Mouse (Mus musculus) gonadal fat pad, adult 2 months (tissue): ENCODE data around the gene Lrr1. TPM values are rescaled to one million over a fixed set of nuclear protein-coding genes. Genes with fewer than 3 reads are reported as not detected.
A peak's percentile ranks its signal among the peaks of the same experiment; 100 is the strongest.

Experiments used
- DNase-seq: peaks from one replicate; pipeline ENCODE4 v3.0.0-alpha.2; 2012; ENCODE audit warnings: low read depth
- polyA plus RNA-seq: library from polyadenylated mRNA; depleted of rRNA; stranded (reverse); fragments of >200 nt; gene quantifications from 2 replicates; pipeline ENCODE4 v1.2.3, GENCODE M21; 2012; rRNA removed

Lrr1 gene
- polyA plus RNA-seq, 1 experiment = 0.51 TPM

- DNase-seq = no peak
Observed at GRCm38 (mm10) chr12:69198164-69198535, 29.5 kb downstream of the Lrr1 start, which contains the start of gene Dnaaf2. Dnaaf2 (minus strand) TSS chr12:69198429.

- no peak for DNase-seq
Observed at GRCm38 (mm10) chr12:69198985-69199384, 30.4 kb downstream of the Lrr1 start.

- no peak for DNase-seq
Observed at GRCm38 (mm10) chr12:69204052-69204833, 35.6 kb downstream of the Lrr1 start, which contains the start of gene Gm49384. Gm49384 (minus strand) TSS chr12:69204267.

GRCm38 (mm10) chr12:69207396-69207795, 38.8 kb downstream of the Lrr1 start:
- DNase-seq = no peak

DNA sequence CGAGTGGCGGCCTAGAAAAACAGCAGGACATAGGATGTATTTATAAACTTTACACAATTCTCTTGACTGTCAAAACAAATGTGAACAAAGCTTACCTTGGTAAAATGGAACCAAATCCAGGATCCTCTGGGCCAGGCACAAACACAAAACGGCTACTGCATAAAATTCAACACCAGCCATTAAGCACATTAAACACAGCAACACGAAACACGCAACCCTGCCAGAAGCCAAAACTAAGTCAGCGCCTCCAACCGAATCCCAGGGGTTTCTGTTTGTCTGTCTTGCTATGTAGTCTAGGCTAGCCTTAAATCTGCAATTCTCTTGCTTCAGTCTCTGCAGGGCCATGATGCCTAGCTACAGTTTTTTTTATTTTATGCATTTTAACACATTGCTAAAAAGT, 39.3 kb downstream of the Lrr1 start:
- no peak for DNase-seq

- no peak for DNase-seq
Observed at GRCm38 (mm10) chr12:69208520-69208919, 39.9 kb downstream of the Lrr1 start.

DNA sequence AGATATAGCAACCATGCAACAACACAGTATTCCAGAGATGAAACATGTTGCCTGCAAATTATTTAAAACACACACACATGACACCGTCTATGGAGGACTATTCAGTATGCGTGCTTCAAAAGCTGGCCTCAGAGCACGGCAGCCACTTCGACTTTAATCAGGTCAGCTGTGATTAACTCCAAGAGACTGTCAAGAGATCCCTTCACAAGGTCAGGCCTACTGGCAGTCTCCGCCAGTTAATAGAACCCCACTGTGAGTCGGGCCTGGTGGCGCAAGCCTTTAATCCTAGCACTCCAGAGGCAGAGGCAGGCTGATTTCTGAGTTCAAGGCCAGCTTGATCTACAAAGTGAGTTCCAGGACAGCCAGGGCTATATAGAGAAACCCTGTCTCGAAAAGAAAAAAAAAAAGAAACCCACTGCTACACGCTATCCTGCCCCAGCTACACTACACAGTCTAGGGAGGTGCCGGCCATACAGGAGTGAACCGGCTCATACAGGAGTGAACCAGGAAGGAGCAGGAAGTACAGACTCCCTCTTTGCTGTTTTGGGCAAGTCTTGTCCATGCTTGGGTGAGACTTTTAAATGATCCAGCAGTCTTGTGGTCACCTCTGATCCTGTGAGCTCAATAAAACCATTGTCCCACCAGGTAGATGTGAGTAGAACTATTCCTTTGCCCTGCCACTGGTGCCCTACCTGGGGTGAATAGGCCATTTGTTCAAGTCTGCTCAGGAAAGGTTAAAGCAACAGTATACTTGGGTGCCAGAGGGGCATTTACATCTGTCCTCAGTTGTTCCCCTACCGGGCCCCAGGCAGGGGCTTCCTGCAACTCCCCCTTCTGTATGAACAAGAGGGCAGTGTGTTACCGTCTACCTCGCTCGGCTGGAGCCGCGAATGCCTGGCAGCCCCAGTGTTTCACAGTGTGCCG, 41.7 kb downstream of the Lrr1 start:
- no peak for DNase-seq

DNA sequence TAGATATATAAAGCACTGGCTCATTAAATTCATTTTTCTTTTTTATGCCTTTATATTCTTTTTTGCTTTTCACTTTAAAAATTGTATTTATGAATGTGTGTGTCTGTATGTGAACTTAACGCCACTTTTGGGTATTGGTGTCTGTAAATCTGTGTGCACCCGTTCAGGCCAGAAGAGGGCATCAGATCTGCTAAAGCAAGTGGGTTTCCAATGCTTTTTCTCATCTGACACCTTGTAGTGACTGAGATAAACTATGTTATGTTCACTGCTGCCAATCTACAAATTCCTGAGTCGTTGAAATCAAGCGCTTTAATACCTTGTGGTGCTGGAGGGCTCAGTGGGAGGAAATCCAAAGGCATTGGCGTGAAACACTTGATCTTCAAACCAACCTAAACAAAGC, 42.4 kb downstream of the Lrr1 start:
- no peak for DNase-seq

- no peak for DNase-seq
Observed at GRCm38 (mm10) chr12:69213186-69213777, 44.7 kb downstream of the Lrr1 start.

DNA sequence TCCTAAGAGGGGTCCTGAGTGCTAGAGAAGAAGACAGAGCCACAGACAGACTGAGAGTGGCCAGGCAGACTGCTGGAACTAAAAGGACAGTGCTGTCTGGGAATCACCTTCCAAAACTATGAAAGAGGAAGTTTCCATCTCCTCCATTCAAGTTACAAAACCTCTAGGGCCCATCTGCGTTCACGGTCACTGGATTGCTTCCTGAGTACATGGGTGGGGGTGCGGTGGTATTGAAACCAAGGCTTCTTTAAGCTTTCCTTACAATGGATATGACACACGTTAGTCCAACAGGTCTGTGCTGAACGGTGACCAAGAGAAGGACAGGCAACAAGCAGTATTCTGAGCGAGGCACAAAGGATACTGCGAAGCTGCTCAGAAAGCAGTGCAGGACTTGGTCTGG, 45.8 kb downstream of the Lrr1 start:
- no peak for DNase-seq

- DNase-seq = peak; percentile 82
Observed at GRCm38 (mm10) chr12:69215000-69215785, 46.6 kb downstream of the Lrr1 start.

GRCm38 (mm10) chr12:69216587-69216986, 48.0 kb downstream of the Lrr1 start:
- DNase-seq = no peak

GRCm38 (mm10) chr12:69220613-69221277, 52.1 kb downstream of the Lrr1 start:
- DNase-seq = no peak

DNA sequence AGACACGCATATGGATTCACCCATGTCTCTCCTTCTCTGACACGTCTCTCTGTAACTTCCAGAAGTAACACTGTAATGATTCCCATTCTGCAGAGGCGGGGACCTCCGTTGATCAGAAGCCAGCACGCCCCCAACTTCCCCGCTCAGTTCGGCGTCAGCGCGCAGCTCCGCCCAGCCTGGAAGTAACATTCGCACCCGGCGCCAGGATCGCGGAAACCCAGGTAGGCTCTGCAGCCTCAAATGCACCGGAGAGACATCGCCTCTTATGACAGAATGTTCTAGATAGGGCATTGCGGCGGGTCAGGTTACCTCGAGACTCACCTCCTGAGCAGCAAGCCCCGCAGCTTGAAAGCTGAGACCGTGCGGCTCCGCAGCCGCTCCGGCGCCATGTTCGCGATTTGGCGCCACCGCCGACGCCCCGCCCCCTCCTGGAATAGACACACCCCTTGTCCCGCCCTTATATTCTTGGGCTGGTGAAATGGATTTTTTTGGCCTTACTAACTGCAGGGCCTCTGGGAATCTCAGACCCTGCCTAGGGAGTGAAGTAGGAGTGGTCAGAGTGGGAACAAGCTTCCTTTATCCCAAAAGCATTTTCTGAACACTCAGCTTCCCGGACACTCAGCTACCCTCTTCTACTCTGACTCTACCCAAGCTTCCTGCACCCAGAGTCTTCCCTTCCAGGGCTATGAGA, 59.3 kb downstream of the Lrr1 start, which contains the start of gene Pole2:
TSS of gene Pole2 (minus strand) at position 420 of the 691 bp plus-strand sequence.
- DNase-seq = peak; percentile 20

Other genes starting within 250 kb of the Lrr1 start
- gene Rps29, start 9.6 kb upstream of the Lrr1 start, polyA plus RNA-seq = 1,621 and 2,144 TPM in 2 replicates
- 189 and 234 TPM in 2 replicates for gene Rpl36al, start 15.3 kb downstream of the Lrr1 start, polyA plus RNA-seq
- 25.2 and 27.7 TPM in 2 replicates for gene Mgat2, start 15.3 kb downstream of the Lrr1 start, polyA plus RNA-seq
- gene Gm49383, start 28.3 kb downstream of the Lrr1 start, polyA plus RNA-seq = 1.7 and 1.9 TPM in 2 replicates
- 1.6 and 1.9 TPM in 2 replicates for gene Dnaaf2, start 29.6 kb downstream of the Lrr1 start, polyA plus RNA-seq
- gene Gm49384, start 35.5 kb downstream of the Lrr1 start, polyA plus RNA-seq = not detected in 2 replicates
- gene Pole2, start 59.4 kb downstream of the Lrr1 start, polyA plus RNA-seq = 2.6 and 3.3 TPM in 2 replicates
- 7.0 and 8.9 TPM in 2 replicates for gene Klhdc1, start 72.4 kb downstream of the Lrr1 start, polyA plus RNA-seq
- 41.9 and 48.6 TPM in 2 replicates for gene Klhdc2, start 127.9 kb downstream of the Lrr1 start, polyA plus RNA-seq
- gene Nemf, start 188.4 kb downstream of the Lrr1 start, polyA plus RNA-seq = 6.2 and 12.9 TPM in 2 replicates
- 73.3 and 116 TPM in 2 replicates for gene Arf6, start 203.3 kb downstream of the Lrr1 start, polyA plus RNA-seq
- gene Gm9887, start 203.6 kb downstream of the Lrr1 start, polyA plus RNA-seq = 0.35 and 1.4 TPM in 2 replicates